Mouse (Mus musculus): ENCODE data around the gene Cox6b2.

The Cox6b2 gene

GRCm38 (mm10) chr7:4759670-4760069 lies 6.8 kb upstream of the Cox6b2 start:
- DNase-seq, result no peak

GRCm38 (mm10) chr7:4751971-4752820 lies 698 bp downstream of the Cox6b2 start:
- DNase-seq, result no peak

- DNase-seq, result no peak
These were observed 3.7 kb downstream of the Cox6b2 start for GRCm38 (mm10) chr7:4749169-4749568.

GRCm38 (mm10) chr7:4748321-4748720 lies 4.6 kb downstream of the Cox6b2 start:
- DNase-seq, result no peak

- DNase-seq, result no peak
These were observed 5.6 kb downstream of the Cox6b2 start for GRCm38 (mm10) chr7:4747156-4747899.

GRCm38 (mm10) chr7:4746326-4746980 lies 6.4 kb downstream of the Cox6b2 start:
- no peak for DNase-seq

GRCm38 (mm10) chr7:4744886-4745285 lies 8.0 kb downstream of the Cox6b2 start:
- no peak for DNase-seq

GRCm38 (mm10) chr7:4743354-4743753 lies 9.5 kb downstream of the Cox6b2 start:
- no peak for DNase-seq

GRCm38 (mm10) chr7:4742482-4742819 lies 10.4 kb downstream of the Cox6b2 start:
- no peak for DNase-seq

- DNase-seq, result no peak
These were observed 11.0 kb downstream of the Cox6b2 start for GRCm38 (mm10) chr7:4741672-4742481.

- DNase-seq, result peak; percentile 31
These were observed 11.7 kb downstream of the Cox6b2 start for GRCm38 (mm10) chr7:4741151-4741550.

GRCm38 (mm10) chr7:4740309-4740727 lies 12.6 kb downstream of the Cox6b2 start:
- DNase-seq, result no peak

- DNase-seq, result peak; percentile 100
These were observed 13.2 kb downstream of the Cox6b2 start, which contains the start of gene Kmt5c for GRCm38 (mm10) chr7:4739544-4740275. TSS of gene Kmt5c (plus strand) at chr7:4740115.

GRCm38 (mm10) chr7:4739041-4739543 lies 13.8 kb downstream of the Cox6b2 start:
- DNase-seq, result no peak

- DNase-seq, result no peak
These were observed 19.9 kb downstream of the Cox6b2 start for GRCm38 (mm10) chr7:4732968-4733392.

- DNase-seq, result no peak
These were observed 21.8 kb downstream of the Cox6b2 start for GRCm38 (mm10) chr7:4731090-4731489.

GRCm38 (mm10) chr7:4725169-4725568 lies 27.7 kb downstream of the Cox6b2 start, which contains the start of gene Tmem150b:
TSS of gene Tmem150b (minus strand) at chr7:4725249.
- DNase-seq, result no peak

- DNase-seq, result no peak
These were observed 28.5 kb downstream of the Cox6b2 start for GRCm38 (mm10) chr7:4724359-4724758.

GRCm38 (mm10) chr7:4723508-4723907 lies 29.4 kb downstream of the Cox6b2 start:
- peak; percentile 64 for DNase-seq

GRCm38 (mm10) chr7:4719276-4719675 lies 33.6 kb downstream of the Cox6b2 start:
- DNase-seq, result no peak

- no peak for DNase-seq
These were observed 35.9 kb downstream of the Cox6b2 start for GRCm38 (mm10) chr7:4716955-4717354.

GRCm38 (mm10) chr7:4712594-4712993 lies 40.3 kb downstream of the Cox6b2 start:
- DNase-seq, result no peak
